24 mouse cellular contexts compared by ENCODE assay signal in the genomic region with DNA sequence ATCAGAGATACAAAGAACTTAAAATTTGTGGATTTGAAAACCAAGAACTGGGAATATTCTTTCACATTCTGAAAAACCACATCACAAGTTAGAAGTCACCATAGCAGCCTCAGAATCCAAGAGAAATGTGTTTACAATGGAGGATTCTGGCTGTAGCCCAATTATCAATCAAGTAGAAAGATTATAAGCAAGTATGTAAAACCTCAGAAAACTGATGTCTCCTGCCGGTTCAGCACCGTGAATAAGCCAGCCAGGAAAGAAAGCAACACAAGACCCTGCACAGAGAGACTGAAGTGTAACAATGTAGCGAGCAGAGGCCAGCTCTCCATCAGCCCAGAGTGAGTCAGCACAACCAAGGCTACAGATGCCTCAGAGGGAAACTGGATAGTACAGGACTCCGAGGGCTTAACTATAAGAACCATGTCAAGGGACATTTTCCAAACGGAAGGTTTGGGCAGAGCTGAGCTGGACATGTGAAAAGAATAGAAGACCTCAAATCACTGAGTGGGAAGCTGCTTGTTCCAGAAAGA.
A peak's percentile ranks its signal among the peaks of the same experiment; 100 is the strongest.
DNase-seq lines count a peak whose midpoint lies in the region; ATAC-seq and TF ChIP-seq lines count a peak whose summit lies in the region.
"Had no signal": no experiment of that assay in that cellular context is flagged by ENCODE, and none has a peak within 500 bp of the region (broad histone marks: within the 10 kb centered on the region; RNA-seq: fewer than 3 reads in every experiment).

No protein-coding gene starts in this region.

- no peak overlapping the region for H3K27ac ChIP-seq in lung, embryonic 14.5 days (ENCODE audit: low read depth)
- H3K27ac ChIP-seq: heart, embryonic 10.5 days; hindbrain, embryonic 15.5 days; intestine, embryonic 15.5 days; neural tube, embryonic 13.5 days had no signal

- H3K9ac ChIP-seq in lung, embryonic 14.5 days, result no peak overlapping the region
- H3K9ac ChIP-seq: hindbrain, embryonic 15.5 days; intestine, embryonic 15.5 days; neural tube, embryonic 13.5 days had no signal

- H3K27me3 ChIP-seq in lung, embryonic 14.5 days (ENCODE audit: insufficient read depth, low read length), result 0 out of 2 replicates have a peak, but pooled peaks cover 6% of the 10 kb centered on the region

- no peaks in the 10 kb centered on the region for H3K36me3 ChIP-seq in lung, embryonic 14.5 days (ENCODE audit: insufficient read depth)
- H3K36me3 ChIP-seq: heart, embryonic 10.5 days; hindbrain, embryonic 15.5 days; intestine, embryonic 15.5 days; neural tube, embryonic 13.5 days had no signal

- H3K9me3 ChIP-seq in lung, embryonic 14.5 days (ENCODE audit: low read depth, low read length), result no peaks in the 10 kb centered on the region
- H3K9me3 ChIP-seq: heart, embryonic 10.5 days; hindbrain, embryonic 15.5 days; intestine, embryonic 15.5 days; neural tube, embryonic 13.5 days had no signal

- WGBS in lung, embryonic 14.5 days, result 18% methylated on average over 5 of the region's 5 CpGs

- peak; percentile 26 for DNase-seq in embryo, embryonic 11 days
- DNase-seq in embryo, embryonic 10.5 days (ENCODE audit: low spot score), result no peak
- DNase-seq in lung, embryonic 14.5 days, result peak; percentile 58
- no peak for DNase-seq in lung, postnatal 25 days (ENCODE audit: low spot score)
- DNase-seq in NIH3T3 (ENCODE audit: low read depth), result peak; percentile 9
- peak; percentile 71 for DNase-seq in testis, postnatal 14 days (ENCODE audit: low spot score)
- no peak for DNase-seq in left cerebral cortex, adult 18-20 months (ENCODE audit: low spot score in 2 of 2)
- DNase-seq: cerebellum, adult 2 months; cerebellum, postnatal 25 days; heart, postnatal 4 days; kidney, adult 8-10 months; kidney, postnatal 10 days; left cerebral cortex, postnatal 4 days; lung, postnatal 14 days; retina, postnatal 1 day; right cerebral cortex, postnatal 25 days; spleen, adult 18-20 months; thymus, postnatal 25 days had no signal

- no peaks in the 10 kb centered on the region; the same call in 1 of the 2 replicates for H3K4me1 ChIP-seq in lung, embryonic 14.5 days (ENCODE audit: insufficient read depth)

- 0 out of 2 replicates have a peak, but pooled peaks have one; percentile 31 for ATAC-seq in lung, embryonic 14.5 days (ENCODE audit: insufficient read depth)
- ATAC-seq: intestine, embryonic 15.5 days; midbrain, embryonic 16.5 days had no signal

- no peak overlapping the region for H3K4me3 ChIP-seq in lung, embryonic 14.5 days (ENCODE audit: low read depth, low read length)
- H3K4me3 ChIP-seq: heart, embryonic 10.5 days; hindbrain, embryonic 15.5 days; intestine, embryonic 15.5 days; myocyte; neural tube, embryonic 13.5 days had no signal

- TF ChIP-seq CTCF in lung, embryonic 14.5 days (IDR thresholded peaks at IDR 0.05; ENCODE audit: low read depth), result no peak

- no peak overlapping the region for H3K4me2 ChIP-seq in lung, embryonic 14.5 days
- H3K4me2 ChIP-seq: hindbrain, embryonic 15.5 days; intestine, embryonic 15.5 days; neural tube, embryonic 13.5 days had no signal

Comparison
In these comparisons a context has a peak if more than half of its experiments do, and no peak if none do; other contexts are left out.
1. DNase-seq: peak in embryo, embryonic 11 days (single experiment), lung, embryonic 14.5 days (single experiment), NIH3T3 (single experiment) and testis, postnatal 14 days (single experiment); none in embryo, embryonic 10.5 days (single experiment), lung, postnatal 25 days (single experiment) and left cerebral cortex, adult 18-20 months (0 of 2).